Mouse (Mus musculus) bone marrow, adult 2 months (tissue): ENCODE data around the gene Grin2a.

Experiments used
- CTCF ChIP-seq: fragments of 200-500 bp; IDR thresholded peaks from 2 replicates; pipeline ENCODE4 v1.5.1; 2011; ENCODE audit warnings: low read length, control low read depth; ENCODE audit not compliant: control insufficient read depth, insufficient read depth
- POLR2A ChIP-seq: fragments of 200-500 bp; IDR thresholded peaks from 2 replicates; pipeline ENCODE4 v1.6.1; 2011; ENCODE audit warnings: low read depth, mild to moderate bottlenecking, control low read depth, low read length, borderline replicate concordance; ENCODE audit not compliant: control insufficient read depth

DNA sequence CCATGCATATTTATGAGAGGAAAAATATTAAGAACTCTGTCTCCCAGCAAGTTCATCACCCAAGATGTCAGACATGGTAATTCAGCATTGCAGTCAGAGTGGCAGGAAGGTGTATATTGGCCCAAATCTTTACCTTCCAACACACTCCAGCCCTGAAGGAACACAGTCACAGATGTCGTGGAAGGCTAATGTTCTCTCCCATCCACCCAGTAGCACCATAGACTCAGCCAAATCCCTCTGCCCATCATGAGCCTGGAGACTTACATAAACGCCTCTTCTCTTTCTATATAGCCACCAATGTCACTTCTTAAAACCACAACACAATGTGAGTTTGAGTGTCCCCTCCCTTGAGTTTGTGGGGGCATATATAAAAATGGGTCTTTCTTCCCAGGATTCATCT lies 406.2 kb downstream of the Grin2a start:
- TF ChIP-seq CTCF (no peak), POLR2A (no peak)
